Mouse (Mus musculus): ENCODE measurements around the gene H2al1h.
"Not testable (repeated sequence)": the region's sequence is repeated elsewhere in the genome, so short reads cannot be mapped to it uniquely, and the experiment has no call there.

H2al1h gene

GRCm38 (mm10) chrX:11321192-11321591 lies at the start of gene H2al1h:
H2al1h (plus strand) TSS chrX:11321492.
- DNase-seq (ENCODE audit: low spot score) = not testable (repeated sequence)

GRCm38 (mm10) chrX:11273190-11273589 lies 48.1 kb upstream of the H2al1h start:
- no peak for DNase-seq (ENCODE audit: low spot score)

GRCm38 (mm10) chrX:11277083-11277482 lies 44.2 kb upstream of the H2al1h start:
- no peak for DNase-seq (ENCODE audit: low spot score)

DNA sequence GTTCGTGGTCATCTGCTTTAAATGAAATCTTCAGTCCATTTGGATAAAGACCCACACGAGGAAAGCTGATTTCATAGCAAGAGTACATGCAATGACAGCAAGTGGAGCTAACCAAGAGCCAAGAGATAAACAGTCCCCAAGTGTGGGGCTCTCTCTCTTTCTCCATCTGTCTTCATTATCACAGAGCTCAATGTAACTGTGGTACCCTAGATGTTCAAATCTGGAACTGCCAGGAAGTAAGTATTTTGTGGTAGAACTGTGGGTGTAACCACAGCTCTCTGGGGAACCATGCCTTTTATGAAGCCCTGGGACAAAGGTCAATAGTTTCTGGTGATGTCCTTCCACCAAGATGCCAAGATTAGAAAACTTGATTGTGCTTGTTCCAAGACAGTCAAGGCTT lies 40.6 kb upstream of the H2al1h start:
- DNase-seq (ENCODE audit: low spot score) = no peak

DNA sequence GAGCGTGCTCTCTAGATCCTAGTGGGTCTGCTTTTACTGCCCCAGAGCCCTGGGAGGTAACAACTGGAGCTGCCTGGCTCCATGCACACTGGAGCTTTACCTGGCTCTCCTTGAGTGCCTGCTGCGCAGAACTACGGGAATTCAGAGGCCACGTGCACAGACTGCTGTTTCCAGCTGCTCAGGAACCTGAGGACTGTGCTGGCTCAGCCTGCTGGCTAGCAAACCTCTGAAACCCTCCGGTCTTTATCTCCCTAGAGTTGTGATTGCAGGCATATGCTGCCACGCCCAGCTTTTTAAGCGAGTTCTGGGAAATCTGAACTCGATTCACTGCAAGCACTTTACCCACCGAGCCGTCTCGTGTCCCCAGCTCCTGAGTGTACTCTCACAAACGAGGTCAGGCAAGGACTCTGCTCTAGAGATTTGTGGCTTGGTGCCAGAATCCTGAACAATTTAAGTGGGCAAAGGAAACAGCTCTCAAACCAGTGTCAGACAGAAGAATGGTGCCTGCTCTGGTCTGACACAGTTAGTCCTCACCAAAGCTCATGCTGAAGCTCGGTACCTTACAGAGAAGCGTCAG lies 32.9 kb upstream of the H2al1h start:
- no peak for DNase-seq (ENCODE audit: low spot score)

DNA sequence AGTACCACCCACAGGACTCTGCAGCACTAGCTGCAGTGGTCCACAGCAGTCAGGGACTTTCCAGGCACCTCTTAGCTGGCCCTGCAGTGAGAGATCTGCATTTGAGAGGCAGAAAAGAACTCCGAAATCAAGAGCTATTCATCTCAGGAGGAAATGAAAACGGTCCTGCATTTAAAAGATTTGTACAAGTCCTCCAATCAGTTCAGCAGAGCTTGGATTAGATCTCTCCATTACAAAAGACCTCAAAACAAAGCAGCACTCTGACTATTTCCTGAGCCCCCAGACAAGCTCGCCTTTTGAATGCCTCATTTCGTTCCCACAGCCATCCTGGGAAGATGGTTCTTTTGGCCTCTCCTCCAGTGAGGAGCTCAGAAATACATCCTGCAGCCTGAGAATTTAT lies 32.0 kb upstream of the H2al1h start:
- no peak for DNase-seq (ENCODE audit: low spot score)

DNA sequence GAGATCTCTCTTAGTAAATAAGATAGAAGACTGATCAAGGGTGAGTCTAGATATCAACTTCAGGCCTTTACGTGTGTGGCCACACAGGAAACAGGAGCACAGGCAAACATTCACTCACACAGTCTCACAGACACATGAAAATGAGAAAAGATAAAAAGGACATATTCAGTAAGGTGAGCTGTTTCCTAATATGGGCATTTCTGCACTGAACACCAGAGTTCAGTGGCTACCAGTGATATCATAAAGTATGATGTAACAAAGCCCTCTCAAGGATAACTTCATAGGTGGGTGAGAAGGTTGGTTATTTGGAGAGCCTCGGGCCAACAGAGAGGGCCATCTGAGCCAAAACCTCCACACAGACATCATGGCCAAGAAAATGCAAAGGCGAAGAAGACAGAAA lies 22.3 kb upstream of the H2al1h start, which contains the start of gene H2al1a:
H2al1a (plus strand) TSS at position 301 of the 400 bp plus-strand sequence.
- not testable (repeated sequence) for DNase-seq (ENCODE audit: low spot score)

- DNase-seq (ENCODE audit: low spot score) = not testable (repeated sequence)
These were observed 19.2 kb upstream of the H2al1h start, which contains the start of gene H2al1b for GRCm38 (mm10) chrX:11302132-11302531. H2al1b (plus strand) TSS chrX:11302432.

GRCm38 (mm10) chrX:11305355-11305754 lies 15.9 kb upstream of the H2al1h start, which contains the start of gene H2al1c:
H2al1c (plus strand) TSS chrX:11305655.
- DNase-seq (ENCODE audit: low spot score) = not testable (repeated sequence)

DNA sequence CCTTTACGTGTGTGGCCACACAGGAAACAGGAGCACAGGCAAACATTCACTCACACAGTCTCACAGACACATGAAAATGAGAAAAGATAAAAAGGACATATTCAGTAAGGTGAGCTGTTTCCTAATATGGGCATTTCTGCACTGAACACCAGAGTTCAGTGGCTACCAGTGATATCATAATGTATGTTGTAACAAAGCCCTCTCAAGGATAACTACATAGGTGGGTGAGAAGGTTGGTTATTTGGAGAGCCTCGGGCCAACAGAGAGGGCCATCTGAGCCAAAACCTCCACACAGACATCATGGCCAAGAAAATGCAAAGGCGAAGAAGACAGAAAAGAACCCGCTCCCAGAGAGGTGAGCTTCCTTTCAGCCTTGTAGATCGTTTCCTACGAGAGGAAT lies 12.8 kb upstream of the H2al1h start, which contains the start of gene H2al1d:
H2al1d (plus strand) TSS at position 301 of the 400 bp plus-strand sequence.
- not testable (repeated sequence) for DNase-seq (ENCODE audit: low spot score)

DNA sequence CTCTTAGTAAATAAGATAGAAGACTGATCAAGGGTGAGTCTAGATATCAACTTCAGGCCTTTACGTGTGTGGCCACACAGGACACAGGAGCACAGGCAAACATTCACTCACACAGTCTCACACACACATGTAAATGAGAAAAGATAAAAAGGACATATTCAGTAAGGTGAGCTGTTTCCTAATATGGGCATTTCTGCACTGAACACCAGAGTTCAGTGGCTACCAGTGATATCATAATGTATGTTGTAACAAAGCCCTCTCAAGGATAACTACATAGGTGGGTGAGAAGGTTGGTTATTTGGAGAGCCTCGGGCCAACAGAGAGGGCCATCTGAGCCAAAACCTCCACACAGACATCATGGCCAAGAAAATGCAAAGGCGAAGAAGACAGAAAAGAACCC lies 9.7 kb upstream of the H2al1h start, which contains the start of gene H2al1e:
H2al1e (plus strand) TSS at position 301 of the 400 bp plus-strand sequence.
- not testable (repeated sequence) for DNase-seq (ENCODE audit: low spot score)

DNA sequence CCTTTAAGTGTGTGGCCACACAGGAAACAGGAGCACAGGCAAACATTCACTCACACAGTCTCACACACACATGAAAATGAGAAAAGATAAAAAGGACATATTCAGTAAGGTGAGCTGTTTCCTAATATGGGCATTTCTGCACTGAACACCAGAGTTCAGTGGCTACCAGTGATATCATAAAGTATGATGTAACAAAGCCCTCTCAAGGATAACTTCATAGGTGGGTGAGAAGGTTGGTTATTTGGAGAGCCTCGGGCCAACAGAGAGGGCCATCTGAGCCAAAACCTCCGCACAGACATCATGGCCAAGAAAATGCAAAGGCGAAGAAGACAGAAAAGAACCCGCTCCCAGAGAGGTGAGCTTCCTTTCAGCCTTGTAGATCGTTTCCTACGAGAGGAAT lies 6.4 kb upstream of the H2al1h start, which contains the start of gene H2al1f:
H2al1f (plus strand) TSS at position 301 of the 400 bp plus-strand sequence.
- DNase-seq (ENCODE audit: low spot score) = not testable (repeated sequence)

DNA sequence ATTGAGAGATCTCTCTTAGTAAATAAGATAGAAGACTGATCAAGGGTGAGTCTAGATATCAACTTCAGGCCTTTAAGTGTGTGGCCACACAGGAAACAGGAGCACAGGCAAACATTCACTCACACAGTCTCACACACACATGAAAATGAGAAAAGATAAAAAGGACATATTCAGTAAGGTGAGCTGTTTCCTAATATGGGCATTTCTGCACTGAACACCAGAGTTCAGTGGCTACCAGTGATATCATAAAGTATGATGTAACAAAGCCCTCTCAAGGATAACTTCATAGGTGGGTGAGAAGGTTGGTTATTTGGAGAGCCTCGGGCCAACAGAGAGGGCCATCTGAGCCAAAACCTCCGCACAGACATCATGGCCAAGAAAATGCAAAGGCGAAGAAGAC lies 3.3 kb upstream of the H2al1h start, which contains the start of gene H2al1g:
H2al1g (plus strand) TSS at position 301 of the 400 bp plus-strand sequence.
- DNase-seq (ENCODE audit: low spot score) = not testable (repeated sequence)

DNA sequence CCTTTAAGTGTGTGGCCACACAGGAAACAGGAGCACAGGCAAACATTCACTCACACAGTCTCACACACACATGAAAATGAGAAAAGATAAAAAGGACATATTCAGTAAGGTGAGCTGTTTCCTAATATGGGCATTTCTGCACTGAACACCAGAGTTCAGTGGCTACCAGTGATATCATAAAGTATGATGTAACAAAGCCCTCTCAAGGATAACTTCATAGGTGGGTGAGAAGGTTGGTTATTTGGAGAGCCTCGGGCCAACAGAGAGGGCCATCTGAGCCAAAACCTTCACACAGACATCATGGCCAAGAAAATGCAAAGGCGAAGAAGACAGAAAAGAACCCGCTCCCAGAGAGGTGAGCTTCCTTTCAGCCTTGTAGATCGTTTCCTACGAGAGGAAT lies 3.1 kb downstream of the H2al1h start, which contains the start of gene H2al1i:
H2al1i (plus strand) TSS at position 301 of the 400 bp plus-strand sequence.
- DNase-seq (ENCODE audit: low spot score) = not testable (repeated sequence)

- DNase-seq (ENCODE audit: low spot score) = not testable (repeated sequence)
These were observed 6.2 kb downstream of the H2al1h start, which contains the start of gene H2al1j for GRCm38 (mm10) chrX:11327522-11327921. H2al1j (plus strand) TSS chrX:11327822.

- no peak for DNase-seq (ENCODE audit: low spot score)
These were observed 24.5 kb downstream of the H2al1h start for GRCm38 (mm10) chrX:11345762-11346161.

DNA sequence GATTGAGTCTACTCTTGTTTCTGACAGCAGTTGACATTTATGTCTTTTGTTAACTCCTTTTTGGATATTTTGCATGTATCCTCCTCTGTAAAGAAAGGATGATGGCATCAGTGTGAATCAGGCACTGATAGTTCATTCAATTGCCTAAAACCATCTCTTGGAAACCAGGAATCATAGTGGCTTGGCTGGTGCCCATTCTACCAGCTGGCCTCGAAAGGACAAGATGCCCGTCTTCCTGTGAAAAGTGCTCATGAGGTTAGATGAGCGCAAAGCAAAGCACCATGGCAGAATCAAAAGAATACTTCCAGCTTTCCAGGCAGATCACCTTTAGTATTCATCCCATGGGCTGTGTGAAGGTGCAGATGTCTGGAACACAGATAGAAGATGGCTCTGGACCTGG lies 25.5 kb downstream of the H2al1h start:
- DNase-seq (ENCODE audit: low spot score) = no peak

DNA sequence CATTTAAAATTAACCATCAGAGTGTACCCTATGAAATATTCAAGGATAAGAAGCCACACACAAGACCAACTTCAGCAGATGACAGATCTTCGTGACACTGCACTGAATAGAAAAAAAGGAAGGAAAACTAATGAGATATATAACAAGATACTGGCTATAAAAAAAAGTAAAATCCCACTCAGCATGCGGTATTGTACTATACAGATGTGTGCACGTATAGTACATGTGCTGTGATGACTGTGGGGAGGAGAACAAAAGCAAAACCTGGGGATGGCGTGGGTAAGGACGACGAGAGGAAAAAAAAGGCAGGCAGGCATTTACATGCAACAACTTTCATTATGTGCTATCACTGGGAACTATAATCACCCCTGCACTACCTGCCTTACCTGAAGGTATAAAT lies 39.5 kb downstream of the H2al1h start:
- DNase-seq (ENCODE audit: low spot score) = no peak

- no peak for DNase-seq (ENCODE audit: low spot score)
These were observed 40.0 kb downstream of the H2al1h start for GRCm38 (mm10) chrX:11361261-11361660.

- no peak for DNase-seq (ENCODE audit: low spot score)
These were observed 42.6 kb downstream of the H2al1h start for GRCm38 (mm10) chrX:11363890-11364289.

- no peak for DNase-seq (ENCODE audit: low spot score)
These were observed 43.9 kb downstream of the H2al1h start for GRCm38 (mm10) chrX:11365151-11365550.

Data from spleen, adult 12 weeks (tissue).